Mouse (Mus musculus) CH12.LX (cell line): Measurements from ENCODE around the gene Lcn8. TPM values are rescaled to one million over a fixed set of nuclear protein-coding genes. Genes with fewer than 3 reads are reported as not detected.
"Not testable (repeated sequence)": the region's sequence is repeated elsewhere in the genome, so short reads cannot be mapped to it uniquely, and the experiment has no call there.

Source experiments
- DNase-seq: peaks from one replicate; pipeline ENCODE4 v3.0.0-alpha.2; 2013; ENCODE audit errors: extremely low read depth
- H3K27ac ChIP-seq: 2 replicates; pipeline ENCODE4 v1.5.1; 2012; ENCODE audit warnings: low read depth, mild to moderate bottlenecking, control low read depth, moderate library complexity; ENCODE audit not compliant: insufficient read depth
- H3K27me3 ChIP-seq: replicated peaks from 2 replicates; pipeline ENCODE3; 2012; ENCODE audit warnings: inconsistent platforms
- H3K36me3 ChIP-seq, 2 experiments: replicated peaks in 1 of 2; 2 replicates each; pipeline versions ENCODE3 to v1.6.1; 2012; ENCODE audit warnings: inconsistent platforms in 1 of 2, low read length in 1 of 2, mild to moderate bottlenecking in 1 of 2, mixed read lengths in 1 of 2, moderate library complexity in 1 of 2; ENCODE audit not compliant: control insufficient read depth in 1 of 2, insufficient read depth in 1 of 2
- H3K4me1 ChIP-seq, 2 experiments: 2 replicates each; pipeline ENCODE4 v1.6.1; 2012; ENCODE audit warnings: inconsistent platforms in 1 of 2, moderate library complexity in 1 of 2; ENCODE audit not compliant: insufficient read depth in 2 of 2, control insufficient read depth in 1 of 2
- H3K4me2 ChIP-seq: 2 replicates; pipeline ENCODE4 v1.6.1; 2012; ENCODE audit warnings: low read depth, mild to moderate bottlenecking, control low read depth; ENCODE audit not compliant: poor library complexity, insufficient read depth, severe bottlenecking
- H3K4me3 ChIP-seq, 3 experiments: fragments of 150-350 bp in 1 of 3; sonication (generic) in 1 of 3; replicated peaks in 1 of 3; 2 replicates each; pipeline versions ENCODE3 to v1.5.1; 2011 to 2012; ENCODE audit warnings: low read depth in 2 of 3, low read length in 2 of 3, mild to moderate bottlenecking in 2 of 3, moderate library complexity in 2 of 3, control low read depth in 1 of 3, improper control_type of control experiment in 1 of 3, inconsistent platforms in 1 of 3, mixed read lengths in 1 of 3; ENCODE audit not compliant: poor library complexity in 1 of 3
- H3K79me2 ChIP-seq: replicated peaks from 2 replicates; pipeline ENCODE4 v1.6.1; 2012; ENCODE audit warnings: mild to moderate bottlenecking, moderate library complexity; ENCODE audit not compliant: control insufficient read depth, poor library complexity, insufficient read depth, severe bottlenecking; ENCODE audit errors: extremely low read depth
- H3K9ac ChIP-seq: 2 replicates; pipeline ENCODE4 v1.6.1; 2012; ENCODE audit warnings: low read depth, mild to moderate bottlenecking, control low read depth, moderate library complexity; ENCODE audit not compliant: insufficient read depth
- H3K9me3 ChIP-seq: replicated peaks from 2 replicates; pipeline ENCODE3; 2012; ENCODE audit warnings: low read length, inconsistent platforms, mixed read lengths
- CHD1 ChIP-seq: IDR thresholded peaks from 2 replicates; pipeline ENCODE4 v1.6.1; 2012; ENCODE audit warnings: low read depth, low read length, improper control_type of control experiment, inconsistent platforms
- CHD2 ChIP-seq: IDR thresholded peaks from 2 replicates; pipeline ENCODE4 v1.6.1; 2011; ENCODE audit warnings: low read length, improper control_type of control experiment
- CTCF ChIP-seq, 2 experiments: IDR thresholded peaks in 1 of 2; conservative IDR thresholded peaks in 1 of 2; 2 replicates each; pipeline ENCODE4 v1.5.1; 2011 to 2012; ENCODE audit warnings: low read depth in 2 of 2, low read length in 2 of 2, improper control_type of control experiment in 1 of 2, inconsistent platforms in 1 of 2, mild to moderate bottlenecking in 1 of 2, moderate library complexity in 1 of 2
- E2F4 ChIP-seq: IDR thresholded peaks from 2 replicates; pipeline ENCODE4 v1.6.1; 2011; ENCODE audit warnings: low read depth, low read length, improper control_type of control experiment; ENCODE audit not compliant: insufficient replicate concordance
- ELF1 ChIP-seq: IDR thresholded peaks from 2 replicates; pipeline ENCODE4 v1.6.1; 2014; ENCODE audit warnings: low read depth, mild to moderate bottlenecking, inconsistent platforms, low read length, improper control_type of control experiment
- EP300 ChIP-seq: IDR thresholded peaks from 2 replicates; pipeline ENCODE4 v1.6.1; 2011; ENCODE audit warnings: low read length, improper control_type of control experiment
- ETS1 ChIP-seq: conservative IDR thresholded peaks from 2 replicates; pipeline ENCODE4 v1.6.1; 2012; ENCODE audit warnings: low read depth, mild to moderate bottlenecking, inconsistent platforms, low read length, improper control_type of control experiment, moderate library complexity
- GABPA ChIP-seq: IDR thresholded peaks from 2 replicates; pipeline ENCODE4 v1.6.1; 2012; ENCODE audit warnings: low read depth, low read length, improper control_type of control experiment, inconsistent platforms; ENCODE audit not compliant: insufficient replicate concordance
- HCFC1 ChIP-seq: IDR thresholded peaks from 2 replicates; pipeline ENCODE4 v1.6.1; 2012; ENCODE audit warnings: low read depth, mild to moderate bottlenecking, inconsistent platforms, low read length, improper control_type of control experiment
- JUN ChIP-seq: IDR thresholded peaks from 2 replicates; pipeline ENCODE4 v1.6.1; 2011; ENCODE audit warnings: low read depth, mild to moderate bottlenecking, low read length, improper control_type of control experiment, moderate library complexity; ENCODE audit not compliant: insufficient read depth
- JUND ChIP-seq: conservative IDR thresholded peaks from 2 replicates; pipeline ENCODE4 v1.6.1; 2011; ENCODE audit warnings: low read depth, low read length, improper control_type of control experiment
- KAT2A ChIP-seq: IDR thresholded peaks from 2 replicates; pipeline ENCODE4 v1.6.1; 2012; ENCODE audit warnings: low read length, improper control_type of control experiment, inconsistent platforms; ENCODE audit not compliant: insufficient replicate concordance
- NRF1 ChIP-seq: IDR thresholded peaks from 2 replicates; pipeline ENCODE4 v1.6.1; 2014; ENCODE audit warnings: low read depth, mild to moderate bottlenecking, inconsistent platforms, low read length, improper control_type of control experiment, moderate library complexity
- POLR2A ChIP-seq: IDR thresholded peaks from 2 replicates; pipeline ENCODE4 v1.6.1; 2011; ENCODE audit warnings: low read depth, mild to moderate bottlenecking, improper control_type of control experiment, low read length
- SMC3 ChIP-seq: IDR thresholded peaks from 2 replicates; pipeline ENCODE4 v1.6.1; 2011; ENCODE audit warnings: low read depth, low read length, improper control_type of control experiment
- TCF12 ChIP-seq: IDR thresholded peaks from 2 replicates; pipeline ENCODE4 v1.6.1; 2014; ENCODE audit warnings: low read depth, mild to moderate bottlenecking, inconsistent platforms, low read length, improper control_type of control experiment
- USF2 ChIP-seq: conservative IDR thresholded peaks from 2 replicates; pipeline ENCODE4 v1.6.1; 2011; ENCODE audit warnings: low read depth, low read length, improper control_type of control experiment
- ZC3H11A ChIP-seq: IDR thresholded peaks from 2 replicates; pipeline ENCODE4 v1.6.1; 2012; ENCODE audit warnings: low read depth, mild to moderate bottlenecking, inconsistent platforms, low read length, improper control_type of control experiment
- ZKSCAN1 ChIP-seq: IDR thresholded peaks from 2 replicates; pipeline ENCODE4 v1.6.1; 2012; ENCODE audit warnings: low read depth, inconsistent platforms, low read length, improper control_type of control experiment, borderline replicate concordance
- ZMIZ1 ChIP-seq: IDR thresholded peaks from 2 replicates; pipeline ENCODE4 v1.6.1; 2012; ENCODE audit warnings: low read depth, mild to moderate bottlenecking, inconsistent platforms, low read length, improper control_type of control experiment
- dilution Hi-C: fragments of 300-500 bp; cut with MboI; formaldehyde crosslinking; loops from 2 replicates; pipeline ENCODE4 v1.14.3; 2020; ENCODE audit warnings: low sequenced_read_pairs; ENCODE audit not compliant: extremely low pct_unique_long_range_greater_than_20kb, extremely low pct_ligation_motif_present
- in situ Hi-C: fragments of 300-500 bp; cut with MboI; formaldehyde crosslinking; loops from 3 replicates; pipeline ENCODE4 v1.14.3; 2019; ENCODE audit warnings: low sequenced_read_pairs, low pct_ligation_motif_present, low pct_unique_long_range_greater_than_20kb, mixed read lengths
- polyA plus RNA-seq: library from polyadenylated mRNA; unstranded; fragments of >175 nt; gene quantifications from 2 replicates; pipeline ENCODE4 v1.2.1, GENCODE M21; 2012; ENCODE audit warnings: low read depth; ENCODE audit not compliant: insufficient read length
- total RNA-seq, 2 experiments: library from RNA; depleted of rRNA; stranded (reverse); fragments of 300-350 nt in 1 of 2; fragments of >200 nt in 1 of 2; gene quantifications; 2 replicates each; pipeline ENCODE4 v1.2.3; 2012 to 2014

Gene Lcn8
- total and polyA plus RNA-seq, 3 experiments, result not detected

- in situ Hi-C loops, result no loop called here
- peaks cover 2% of the 10 kb centered on the region for H3K27me3 ChIP-seq
These were observed 44.0 kb downstream of the Lcn8 start for GRCm38 (mm10) chr2:25696951-25697350.

GRCm38 (mm10) chr2:25698696-25699095 is 45.8 kb downstream of the Lcn8 start:
- H3K4me2 ChIP-seq, result no peak overlapping the region
- H3K9me3 ChIP-seq, result no peaks in the 10 kb centered on the region
- peaks cover 10% of the 10 kb centered on the region for H3K27me3 ChIP-seq
- DNase-seq, result no peak
- no peak overlapping the region for H3K9ac ChIP-seq
- H3K36me3 ChIP-seq, result no peaks in the 10 kb centered on the region
- in situ Hi-C loops, result no loop called here
- H3K4me3 ChIP-seq, result no peak overlapping the region
- H3K79me2 ChIP-seq, result no peaks in the 10 kb centered on the region
- H3K27ac ChIP-seq, result no peak overlapping the region
- peaks cover 5 to 36% of the 10 kb centered on the region in 2 experiments; a peak in 2 of 4 replicates for H3K4me1 ChIP-seq
- no peak for TF ChIP-seq POLR2A
- TF ChIP-seq CHD1, result no peak
- no peak for TF ChIP-seq ELF1
- no peak for TF ChIP-seq GABPA
- TF ChIP-seq JUND, result no peak
- no peak for TF ChIP-seq TCF12
- TF ChIP-seq CHD2, result no peak
- TF ChIP-seq HCFC1, result no peak
- no peak for TF ChIP-seq ZC3H11A
- no peak for TF ChIP-seq NRF1
- no peak for TF ChIP-seq ZMIZ1
- TF ChIP-seq ZKSCAN1, result no peak
- no peak for TF ChIP-seq ETS1
- TF ChIP-seq E2F4, result no peak
- TF ChIP-seq CTCF (conservative IDR thresholded peaks at IDR 0.05 in 1 of 2, IDR thresholded peaks at IDR 0.05 in 1 of 2; ENCODE audit: low read depth in 2 of 2, low read length in 2 of 2), result no peak
- TF ChIP-seq USF2, result no peak
- no peak for TF ChIP-seq KAT2A
- no peak for TF ChIP-seq EP300
- dilution Hi-C loops, result no loop called here

More at GRCm38 (mm10) chr2:25696951-25697350, 44.0 kb downstream of the Lcn8 start:
- Histone ChIP-seq H3K27ac (no peak overlapping the region), H3K9ac (no peak overlapping the region), H3K9me3 (no peaks in the 10 kb centered on the region), H3K4me2 (no peak overlapping the region), H3K4me1 (peaks cover 5 to 36% of the 10 kb centered on the region in 2 experiments; a peak in 2 of 4 replicates), H3K79me2 (no peaks in the 10 kb centered on the region), H3K4me3 (no peak overlapping the region), H3K36me3 (no peaks in the 10 kb centered on the region)
- TF ChIP-seq SMC3 (no peak), EP300 (no peak), CHD2 (no peak), JUN (no peak)
- dilution Hi-C loops, result no loop called here
- DNase-seq, result no peak

GRCm38 (mm10) chr2:25699743-25700142 is 46.8 kb downstream of the Lcn8 start, which contains the start of gene Obp2a:
TSS of gene Obp2a (plus strand) at chr2:25700043.
- H3K4me3 ChIP-seq, DNase-seq, H3K79me2 ChIP-seq, in situ Hi-C loops, H3K4me2 ChIP-seq, H3K9ac ChIP-seq, dilution Hi-C loops, H3K9me3 ChIP-seq, H3K27ac ChIP-seq, H3K36me3 ChIP-seq: not testable (repeated sequence)
- peaks cover 17% of the 10 kb centered on the region for H3K27me3 ChIP-seq
- peaks cover 5 to 36% of the 10 kb centered on the region in 2 experiments; a peak in 2 of 4 replicates for H3K4me1 ChIP-seq
